Mouse (Mus musculus) B cell, adult 62 days (primary cell): ENCODE measurements around the gene Pno1. TPM values are rescaled to one million over a fixed set of nuclear protein-coding genes. Genes with fewer than 3 reads are reported as not detected.

Source experiments
- total RNA-seq: library from RNA; stranded (reverse); gene quantifications from 4 replicates; pipeline ENCODE4 v1.2.4, GENCODE M21; 2023

Pno1 gene
- 20.0 to 25.7 TPM (median 21.2 TPM) in 4 replicates for total RNA-seq

DNA sequence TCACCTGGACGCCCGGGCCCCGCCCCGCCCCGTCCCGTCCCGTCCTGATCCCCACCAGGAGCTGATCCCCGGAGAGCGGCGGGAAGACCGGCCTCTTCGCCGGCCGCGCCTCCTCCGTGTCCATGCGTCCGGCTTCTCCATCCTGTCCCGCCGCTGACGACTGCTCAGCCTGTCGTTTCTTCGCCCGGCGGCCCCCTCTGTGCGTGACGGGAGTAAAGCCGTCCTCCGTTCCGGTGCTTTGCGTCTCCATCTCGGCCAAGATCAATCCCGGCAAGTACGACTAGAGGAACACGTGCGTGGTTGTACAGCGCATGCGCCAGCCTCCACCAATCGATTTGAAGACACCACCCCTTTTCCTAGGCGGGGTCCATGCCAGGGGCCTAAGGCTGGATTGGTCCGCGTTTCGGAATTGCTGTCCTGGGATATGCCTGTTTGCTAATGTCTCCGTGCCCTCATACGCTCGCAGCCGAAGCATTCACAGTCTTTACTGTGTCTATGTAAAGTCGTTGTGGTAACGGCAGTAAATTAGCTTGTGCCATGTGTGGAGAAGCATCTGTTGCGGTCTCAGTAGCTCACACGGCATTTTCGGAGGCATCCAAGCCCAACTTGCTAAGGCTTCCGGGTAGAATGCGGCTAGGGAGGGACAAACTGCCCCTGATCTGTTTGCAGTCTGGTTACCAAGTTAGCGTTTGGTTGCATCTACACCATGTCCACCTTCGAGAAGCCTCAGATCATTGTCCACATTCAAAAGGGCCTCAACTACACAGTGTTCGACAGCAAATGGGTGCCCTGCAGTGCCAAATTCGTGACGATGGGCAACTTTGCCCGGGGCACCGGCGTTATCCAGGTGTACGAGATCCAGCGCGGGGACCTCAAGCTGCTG is at the start of gene Pno1:
Gene Pno1 (minus strand): TSS at position 311 of the 883 bp plus-strand sequence.

DNA sequence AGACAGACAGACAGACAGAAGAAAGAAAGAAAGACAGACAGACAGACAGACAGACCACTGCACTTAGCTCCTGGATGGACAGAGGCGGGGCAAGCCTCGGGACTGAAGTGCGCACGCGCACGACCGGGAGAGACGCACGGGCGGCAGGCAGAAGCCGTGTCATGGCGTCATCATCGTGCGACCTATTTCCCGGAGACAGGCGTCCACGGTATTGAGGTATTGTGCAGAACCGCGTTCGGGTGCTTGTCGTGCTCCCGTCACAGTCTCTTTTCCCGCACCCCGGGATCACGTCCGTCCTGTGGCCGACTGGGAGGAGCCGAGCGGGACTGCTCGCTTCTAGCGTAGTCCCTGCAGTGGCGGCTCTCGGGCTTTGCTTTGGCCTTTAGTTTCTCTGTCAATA is 46.1 kb upstream of the Pno1 start, which contains the start of gene C1d:
Gene C1d (plus strand): TSS at position 137 of the 400 bp plus-strand sequence.

DNA sequence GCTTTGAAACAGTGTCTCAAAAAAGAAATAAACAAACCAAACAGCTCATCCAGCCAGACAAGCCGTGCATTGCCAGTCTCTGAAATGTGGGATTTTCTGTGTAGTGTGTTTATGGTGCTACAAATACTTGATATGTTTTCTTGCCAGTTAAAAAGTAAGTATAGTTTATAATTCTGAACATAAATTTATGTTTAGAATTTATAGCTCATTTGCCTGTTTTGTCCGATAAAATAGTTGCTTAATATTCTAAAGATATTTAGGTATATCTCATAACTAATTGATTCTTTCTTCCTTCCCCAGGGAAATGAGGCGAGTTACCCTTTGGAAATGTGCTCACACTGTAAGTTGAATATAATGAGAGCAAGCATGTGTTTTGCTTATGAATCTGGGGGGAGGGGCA is 29.6 kb downstream of the Pno1 start, which contains the start of gene Wdr92:
Gene Wdr92 (plus strand): TSS at position 301 of the 400 bp plus-strand sequence.

DNA sequence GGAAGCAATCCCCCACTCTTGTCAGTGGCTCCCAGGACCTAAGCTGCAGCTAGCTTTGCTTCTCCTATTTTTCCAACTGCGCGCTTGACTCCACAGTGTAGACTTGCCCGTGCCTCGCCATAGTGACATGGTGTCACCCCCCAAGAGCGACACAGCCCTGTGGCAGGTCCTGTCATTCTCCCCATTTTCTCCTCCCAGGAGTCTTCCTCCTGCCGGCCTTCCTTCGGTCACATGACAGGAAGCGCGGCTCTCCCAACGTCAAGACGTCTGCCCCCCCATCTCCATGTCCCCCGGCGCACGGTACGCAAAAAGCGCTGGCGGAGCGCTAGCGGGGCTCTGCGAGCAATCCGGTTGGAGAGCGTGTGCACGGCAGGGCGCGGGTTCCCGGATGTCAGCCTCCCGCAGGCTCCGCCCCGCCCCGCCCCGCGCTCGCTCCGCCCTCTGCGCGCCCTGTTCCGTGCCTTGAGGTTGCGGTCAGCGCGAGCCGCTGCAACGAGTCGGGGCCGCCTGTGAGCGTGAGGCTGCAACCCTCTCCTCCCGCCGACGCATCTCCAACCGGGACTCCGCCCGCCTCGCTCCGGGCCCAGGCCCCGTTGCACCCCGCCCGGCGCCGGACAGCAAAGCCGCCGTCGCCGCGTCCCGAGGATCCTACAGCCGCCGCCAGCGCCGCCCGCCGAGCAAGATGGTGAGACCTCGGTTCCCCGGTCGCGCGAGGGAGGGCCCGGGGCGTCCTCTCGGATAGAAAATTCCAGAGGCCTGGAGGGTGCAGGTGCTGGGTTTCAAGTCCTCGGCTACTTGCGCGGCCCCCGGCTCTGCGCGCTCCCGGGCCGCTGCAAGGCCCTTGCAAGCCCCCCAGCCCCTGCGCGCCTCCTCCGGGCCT is 52.3 kb downstream of the Pno1 start, which contains the start of gene Ppp3r1:
Gene Ppp3r1 (plus strand): TSS at position 406 of the 880 bp plus-strand sequence.

Other genes with a start within 250 kb of the Pno1 start
- 17.4 to 20.6 TPM (median 19.6 TPM) in 4 replicates for gene Cnrip1, start 160.0 kb downstream of the Pno1 start, total RNA-seq
- 168 to 207 TPM (median 191 TPM) in 4 replicates for gene Plek, start 159.2 kb downstream of the Pno1 start, total RNA-seq
- gene Ppp3r1, start 52.3 kb downstream of the Pno1 start, total RNA-seq: 90.7 to 96.6 TPM (median 93.3 TPM) in 4 replicates
- 7.0 to 9.2 TPM (median 8.3 TPM) in 4 replicates for gene Wdr92, start 29.5 kb downstream of the Pno1 start, total RNA-seq
- 36.0 to 43.8 TPM (median 38.3 TPM) in 4 replicates for gene C1d, start 46.0 kb upstream of the Pno1 start, total RNA-seq